Mouse (Mus musculus): ENCODE data around the gene Piwil1.

DNA sequence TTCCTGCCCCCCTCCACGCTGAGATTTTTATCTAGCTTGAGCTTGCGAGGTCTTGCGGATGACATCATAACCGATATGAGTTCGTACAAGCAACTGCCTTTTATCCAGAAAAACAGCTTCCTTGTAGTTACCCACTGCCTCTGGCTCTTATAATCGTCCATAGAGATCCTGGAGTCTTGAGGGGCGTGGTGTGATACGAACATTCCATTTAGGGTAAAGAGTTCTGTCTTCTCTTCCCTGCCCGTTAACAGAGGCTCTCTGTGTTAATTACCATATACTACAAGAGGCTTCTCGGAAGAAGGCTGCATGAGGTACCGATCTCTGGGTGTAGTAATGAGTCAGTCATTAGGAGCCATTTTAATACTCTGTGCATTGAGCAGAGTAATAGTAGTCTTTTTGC is 1.6 kb upstream of the Piwil1 start:
- TF ChIP-seq CTCF (IDR thresholded peaks at IDR 0.05), result no peak
- no peak for TF ChIP-seq POLR2A (IDR thresholded peaks at IDR 0.05; ENCODE audit: insufficient read depth, low read depth, low read length)
- no peak for TF ChIP-seq EP300 (IDR thresholded peaks at IDR 0.05; ENCODE audit: insufficient read depth, low read depth, low read length)

Data from heart, adult 2 months (tissue).